Mouse (Mus musculus) c-Kit-positive CD71-negative TER-119-negative erythroid progenitor cells, embryonic 14.5 days (primary cell): Measurements from ENCODE around the gene Nmd3.
A peak's percentile ranks its signal among the peaks of the same experiment; 100 is the strongest.

ENCODE experiments used
- DNase-seq: peaks from one replicate; pipeline ENCODE4 v3.0.0-alpha.2; 2013; ENCODE audit warnings: low read depth

Nmd3 gene

GRCm38 (mm10) chr3:69721814-69722186 lies at the start of gene Nmd3:
Gene Nmd3 (plus strand): TSS chr3:69721985.
- peak; percentile 96 for DNase-seq

GRCm38 (mm10) chr3:69673351-69673750 lies 48.4 kb upstream of the Nmd3 start:
- no peak for DNase-seq

GRCm38 (mm10) chr3:69674206-69674605 lies 47.6 kb upstream of the Nmd3 start:
- DNase-seq: no peak

DNA sequence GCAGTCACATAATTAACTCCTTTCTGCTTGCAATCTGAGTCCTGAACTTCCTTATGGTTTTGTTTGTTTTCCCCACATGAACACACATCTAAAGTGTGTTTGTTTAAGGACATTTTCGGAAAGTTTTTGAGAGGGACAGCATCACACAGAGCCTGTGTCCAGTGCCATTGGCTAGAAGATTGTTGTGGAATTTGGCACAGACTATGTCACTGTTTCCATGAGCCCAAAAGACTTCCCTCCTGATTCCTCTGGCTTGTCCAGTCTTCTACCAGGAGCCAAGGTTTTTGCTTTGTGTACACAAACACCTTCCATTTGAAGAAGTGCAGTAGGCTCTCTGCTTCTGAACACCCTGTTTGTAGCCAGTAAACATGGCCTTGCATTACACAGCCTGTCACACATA lies 32.0 kb upstream of the Nmd3 start:
- no peak for DNase-seq

- DNase-seq: no peak
Measured at GRCm38 (mm10) chr3:69690939-69691338, 30.8 kb upstream of the Nmd3 start.

- DNase-seq: no peak
Measured at GRCm38 (mm10) chr3:69699851-69700500, 21.8 kb upstream of the Nmd3 start.

DNA sequence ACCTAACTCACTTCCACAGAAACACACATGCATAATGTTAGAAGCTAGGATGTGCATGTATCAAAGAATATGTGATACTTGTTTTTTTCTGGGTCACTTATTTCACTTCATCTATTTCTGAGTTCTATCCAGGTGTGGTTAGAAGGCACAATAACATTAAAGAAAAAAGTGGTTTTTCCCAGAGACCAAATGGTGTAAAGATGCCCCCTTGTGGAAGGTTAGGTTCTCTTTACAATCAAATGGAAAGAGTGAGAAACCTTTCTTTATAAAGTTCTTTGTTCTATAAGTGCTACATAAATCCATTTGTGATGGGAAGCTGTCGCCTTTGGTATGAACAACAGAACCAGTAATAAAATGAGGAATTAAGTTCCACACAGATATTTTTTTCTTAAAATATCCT lies 19.9 kb upstream of the Nmd3 start:
- no peak for DNase-seq

- no peak for DNase-seq
Measured at GRCm38 (mm10) chr3:69702421-69702820, 19.4 kb upstream of the Nmd3 start.

DNA sequence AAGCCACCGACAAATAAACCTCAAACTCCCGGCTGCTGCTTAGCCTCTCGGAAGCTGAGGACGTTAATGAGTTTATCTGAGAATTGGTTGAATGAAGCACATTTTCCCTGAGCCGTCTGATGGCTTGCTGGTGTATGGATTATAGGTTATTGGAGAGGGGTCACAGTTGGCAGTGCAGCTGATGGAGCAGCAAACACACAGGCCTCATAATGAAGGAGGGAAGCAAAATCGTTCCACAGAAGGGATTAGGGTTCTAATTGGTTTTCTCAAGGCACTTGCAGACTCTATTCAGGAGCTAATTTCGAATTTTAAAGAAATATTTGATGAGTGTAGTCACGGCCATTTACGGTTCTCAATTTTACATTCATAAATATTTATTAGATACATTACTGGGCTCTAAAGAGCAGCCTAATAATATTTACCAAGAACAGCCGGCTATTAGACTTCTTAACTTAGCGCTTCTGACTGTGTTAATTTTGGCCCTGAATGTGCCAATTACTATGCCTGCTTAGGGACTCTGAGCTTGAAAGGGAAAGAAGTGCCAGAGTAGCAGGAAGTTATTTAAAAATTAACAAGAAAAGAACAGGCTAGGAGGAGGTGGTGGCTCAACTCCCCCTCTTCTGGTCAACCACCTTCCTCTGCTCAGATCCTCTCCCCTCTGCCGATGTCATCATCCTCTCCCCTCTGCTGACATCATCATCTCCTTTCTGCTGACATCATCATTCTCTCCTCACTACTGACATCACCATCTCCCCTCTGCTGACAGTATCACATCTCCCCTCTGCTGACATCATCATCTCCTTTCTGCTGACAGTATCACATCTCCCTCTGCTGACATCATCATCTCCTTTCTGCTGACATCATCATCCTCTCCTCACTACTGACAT lies 12.5 kb upstream of the Nmd3 start:
- DNase-seq: no peak

DNA sequence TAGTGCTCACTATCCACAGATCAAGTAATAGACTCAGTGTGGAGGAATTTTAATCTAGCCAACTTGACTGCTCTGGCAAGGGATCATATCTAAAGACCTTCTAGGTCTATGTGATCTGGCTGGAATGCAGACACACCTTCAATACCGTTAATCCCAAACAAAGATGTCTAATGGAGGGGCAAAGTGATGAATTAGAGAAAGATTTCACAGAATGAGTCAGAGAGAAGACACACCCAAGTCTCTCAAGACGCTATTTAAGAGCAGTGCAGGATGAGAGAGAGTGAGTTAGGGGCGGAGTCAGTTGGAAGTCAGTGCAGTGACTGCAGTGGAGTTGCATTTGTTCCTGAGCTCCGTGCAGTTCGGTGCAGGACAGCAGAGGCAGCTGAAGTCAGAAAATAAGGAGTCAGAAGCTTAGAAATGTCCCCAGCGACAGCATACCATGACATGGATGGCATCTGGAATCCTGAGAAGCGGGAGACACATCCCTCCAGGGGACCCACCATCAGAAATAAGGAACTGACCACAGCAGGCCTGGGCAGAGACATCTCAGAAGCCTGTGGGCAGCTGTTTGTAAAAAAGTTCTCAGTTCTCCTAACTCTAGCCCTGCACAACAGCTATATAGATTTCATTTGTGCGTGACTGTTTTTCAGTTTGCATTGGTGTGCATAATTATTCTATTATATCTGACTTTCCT lies 9.7 kb upstream of the Nmd3 start:
- DNase-seq: no peak

DNA sequence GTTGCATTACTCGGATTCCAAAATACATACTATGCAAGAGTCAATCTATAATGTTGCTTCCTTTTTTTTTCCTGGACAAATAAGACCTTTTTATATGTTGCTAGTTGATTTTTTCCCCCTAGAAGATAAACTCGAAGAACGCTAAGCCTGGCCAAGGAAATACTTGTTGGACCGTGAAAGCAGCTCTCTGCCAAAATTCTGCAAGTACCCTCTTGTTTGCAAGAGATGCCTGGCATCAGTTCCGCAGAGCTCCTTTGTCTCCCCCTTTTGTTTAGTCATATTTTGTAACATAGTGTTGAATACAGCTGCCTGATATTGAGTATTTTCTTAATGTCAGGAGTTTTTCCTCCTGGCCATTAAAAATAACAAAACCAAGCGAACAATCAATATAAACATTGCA lies 4.3 kb upstream of the Nmd3 start:
- no peak for DNase-seq

GRCm38 (mm10) chr3:69722187-69722867 lies 542 bp downstream of the Nmd3 start:
- DNase-seq: peak; percentile 12

DNA sequence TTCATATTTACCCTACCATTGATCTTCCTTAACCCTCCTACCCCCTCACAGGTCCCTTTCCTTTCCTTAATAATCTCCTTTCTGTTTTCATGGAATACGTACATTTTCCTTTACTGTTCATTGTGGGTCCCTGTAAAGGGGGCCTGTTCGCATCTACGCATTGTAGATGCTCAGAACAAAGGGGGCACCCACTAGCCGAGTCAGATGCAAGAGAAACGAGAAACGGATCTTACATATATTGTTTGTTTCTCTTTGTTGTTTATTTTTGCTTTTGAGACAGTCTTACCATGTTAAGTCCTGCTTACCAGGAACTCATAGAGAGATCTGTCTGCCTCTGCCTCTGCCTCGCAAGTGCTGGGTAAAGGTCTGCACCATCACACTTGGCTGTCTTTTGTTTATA lies 1.4 kb downstream of the Nmd3 start:
- DNase-seq: no peak

- DNase-seq: no peak
Measured at GRCm38 (mm10) chr3:69730930-69731329, 9.1 kb downstream of the Nmd3 start.

DNA sequence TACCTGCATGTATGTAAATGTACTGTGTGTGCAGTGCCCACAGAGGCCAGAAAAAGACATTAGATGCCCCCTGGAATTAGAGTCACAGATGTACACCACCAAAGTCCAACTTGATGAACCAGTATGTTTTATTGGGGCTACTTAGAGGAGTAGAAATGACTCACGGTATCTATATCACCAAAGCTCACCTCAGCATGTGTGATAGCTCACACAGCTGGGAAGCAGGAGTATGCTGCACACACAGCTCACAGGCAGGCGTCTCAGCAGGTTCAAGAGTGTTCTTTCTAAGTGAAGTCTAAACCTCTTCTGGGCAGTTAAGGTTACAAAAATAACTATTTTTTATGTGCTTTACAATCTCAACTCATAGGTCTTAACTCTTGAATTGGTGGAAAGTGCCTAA lies 12.2 kb downstream of the Nmd3 start:
- DNase-seq: no peak

- DNase-seq: no peak
Measured at GRCm38 (mm10) chr3:69755192-69755591, 33.4 kb downstream of the Nmd3 start.

GRCm38 (mm10) chr3:69755968-69756367 lies 34.2 kb downstream of the Nmd3 start:
- no peak for DNase-seq

- DNase-seq: peak; percentile 67
Measured at GRCm38 (mm10) chr3:69756499-69756898, 34.7 kb downstream of the Nmd3 start.

GRCm38 (mm10) chr3:69757456-69757855 lies 35.7 kb downstream of the Nmd3 start:
- DNase-seq: no peak

- no peak for DNase-seq
Measured at GRCm38 (mm10) chr3:69760081-69760480, 38.3 kb downstream of the Nmd3 start.

GRCm38 (mm10) chr3:69761195-69761594 lies 39.4 kb downstream of the Nmd3 start:
- no peak for DNase-seq

- DNase-seq: no peak
Measured at GRCm38 (mm10) chr3:69762838-69763368, 41.1 kb downstream of the Nmd3 start.
